Mouse (Mus musculus) left cerebral cortex, postnatal 10 days (tissue): ENCODE measurements around the gene Ccl25. TPM values are rescaled to one million over a fixed set of nuclear protein-coding genes. Genes with fewer than 3 reads are reported as not detected.
"Not testable (repeated sequence)": the region's sequence is repeated elsewhere in the genome, so short reads cannot be mapped to it uniquely, and the experiment has no call there.

Experiments used
- DNase-seq, 2 experiments: peaks; one replicate each; pipeline ENCODE4 v3.0.0; 2021 to 2022; ENCODE audit warnings: low spot score in 2 of 2, mixed read lengths in 1 of 2; ENCODE audit errors: extremely low spot score in 1 of 2
- intact Hi-C: fragments of 180-260 bp; cut with DNase I; formaldehyde crosslinking; loops from one replicate; pipeline ENCODE4 v1.15.1; 2025
- total RNA-seq, 2 experiments: library from RNA; stranded (reverse); gene quantifications; 2 replicates each; pipeline ENCODE4 v1.2.3; 2021

Gene Ccl25
- total RNA-seq, 2 experiments from 2014 or later, result 22.4 to 24.4 TPM

DNA sequence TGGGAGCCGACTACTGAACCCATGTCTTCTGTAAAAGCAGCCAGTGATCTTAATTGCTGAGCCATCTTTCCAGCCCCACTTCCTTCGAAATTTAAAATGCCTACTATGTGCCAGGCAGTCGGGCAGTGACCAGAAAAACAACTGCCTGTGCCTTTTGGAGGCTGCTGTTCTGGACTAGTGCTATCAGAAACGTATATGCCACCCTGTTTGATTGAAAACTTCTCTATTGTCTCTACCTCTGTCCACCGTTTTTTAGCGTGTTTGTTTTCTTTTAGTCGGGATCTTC is 684 bp downstream of the Ccl25 start:
- DNase-seq, result no peak
- intact Hi-C loops, result no loop called here

DNA sequence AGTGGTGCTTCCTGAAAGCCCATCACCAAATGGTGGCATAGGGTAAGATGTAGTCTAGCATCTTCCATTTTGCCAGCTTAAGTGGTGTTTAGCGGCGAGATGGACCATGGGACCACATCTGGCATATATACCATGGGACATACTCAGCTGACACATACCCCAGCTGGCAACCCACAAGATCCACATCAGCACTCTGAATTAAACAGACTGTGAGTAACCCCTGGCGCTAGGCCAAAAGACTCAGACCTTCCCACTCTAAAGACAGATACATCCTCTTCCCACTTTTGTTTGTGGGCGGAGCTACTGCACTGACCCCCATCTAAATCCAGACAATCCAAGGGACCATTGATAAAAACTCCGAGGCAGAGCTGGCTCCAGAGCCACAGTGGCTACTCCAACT is 4.0 kb downstream of the Ccl25 start:
- intact Hi-C loops, result no loop called here
- DNase-seq, result peak in 1 of 2 experiments; percentile 47

DNA sequence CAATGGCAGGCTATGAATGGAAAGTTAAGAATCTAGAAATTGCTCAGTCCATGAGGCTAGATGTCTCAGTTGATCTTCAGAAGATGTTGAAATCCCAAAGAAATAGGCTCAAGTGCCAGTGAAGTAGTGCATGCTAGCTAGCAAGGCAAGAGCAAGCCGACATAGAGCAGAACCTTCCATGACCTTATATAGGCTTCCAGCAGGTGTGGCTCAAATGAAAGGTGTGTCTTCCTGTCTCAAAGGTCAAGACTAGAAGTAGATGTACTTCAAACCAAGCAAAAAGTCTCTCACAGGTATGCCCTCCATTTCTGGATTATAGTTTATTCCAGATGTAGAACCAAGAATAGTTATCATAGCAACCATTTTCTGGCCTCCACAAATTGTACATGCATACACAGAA is 9.0 kb downstream of the Ccl25 start:
- DNase-seq, result no peak
- intact Hi-C loops, result no loop called here

DNA sequence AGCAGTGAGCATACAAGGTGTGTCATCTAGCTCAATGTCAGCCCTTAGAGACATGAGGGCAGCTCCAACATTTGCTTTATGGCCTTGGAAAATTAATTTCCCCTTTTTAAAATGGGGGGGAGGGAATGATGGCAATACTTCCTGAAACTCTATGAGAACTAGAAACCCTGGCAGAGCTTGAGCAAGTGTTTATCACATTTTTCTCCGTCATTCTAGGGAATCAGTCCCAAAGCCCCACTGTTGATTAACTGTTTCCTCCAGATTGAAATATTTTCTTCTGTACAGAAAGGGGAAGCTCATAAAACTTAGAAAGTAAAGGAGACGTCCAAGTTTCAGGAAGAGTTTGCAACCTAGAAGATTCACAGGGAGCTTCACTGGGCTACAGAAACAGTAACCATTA is 10.7 kb downstream of the Ccl25 start:
- intact Hi-C loops, result no loop called here
- no peak for DNase-seq

DNA sequence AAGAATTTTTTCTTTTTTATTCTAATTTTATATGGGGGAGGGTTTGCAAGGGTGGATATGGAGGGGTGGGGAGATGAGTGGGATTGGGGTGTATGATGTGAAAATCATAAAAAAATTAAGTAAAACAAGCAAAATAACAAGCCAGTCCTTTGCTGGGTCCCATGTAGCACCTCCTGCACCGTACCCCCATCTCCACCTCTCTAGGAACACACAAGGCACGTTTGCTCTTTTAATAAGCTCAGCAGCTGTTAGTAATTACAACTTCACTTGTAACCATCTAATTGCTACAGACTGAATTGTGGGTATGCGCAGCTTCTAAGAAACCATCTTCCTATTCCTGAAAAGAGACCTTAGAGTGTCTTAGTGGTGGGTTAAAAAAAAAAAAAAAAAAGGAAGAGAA is 15.2 kb downstream of the Ccl25 start:
- intact Hi-C loops, result no loop called here
- DNase-seq, result no peak

DNA sequence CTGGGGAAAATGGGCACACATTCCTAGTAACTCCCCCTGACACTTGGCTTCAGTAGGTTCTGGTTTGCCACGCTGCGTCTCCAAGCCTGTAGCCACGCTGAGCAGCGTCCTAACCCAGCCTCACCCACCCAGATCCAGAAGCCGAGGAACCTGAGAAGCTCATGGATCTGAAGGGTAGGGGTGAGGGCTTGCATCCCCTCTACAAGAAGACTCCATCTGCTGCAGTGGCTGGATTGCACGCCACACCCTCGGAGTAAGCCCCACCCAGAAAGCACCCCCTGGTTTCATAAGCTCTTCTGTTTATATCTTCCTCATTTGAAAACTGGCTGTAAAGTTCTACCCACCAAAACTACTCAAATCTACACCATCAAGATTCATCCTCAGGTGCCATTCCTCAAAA is 22.7 kb downstream of the Ccl25 start:
- intact Hi-C loops, result no loop called here
- no peak for DNase-seq

DNA sequence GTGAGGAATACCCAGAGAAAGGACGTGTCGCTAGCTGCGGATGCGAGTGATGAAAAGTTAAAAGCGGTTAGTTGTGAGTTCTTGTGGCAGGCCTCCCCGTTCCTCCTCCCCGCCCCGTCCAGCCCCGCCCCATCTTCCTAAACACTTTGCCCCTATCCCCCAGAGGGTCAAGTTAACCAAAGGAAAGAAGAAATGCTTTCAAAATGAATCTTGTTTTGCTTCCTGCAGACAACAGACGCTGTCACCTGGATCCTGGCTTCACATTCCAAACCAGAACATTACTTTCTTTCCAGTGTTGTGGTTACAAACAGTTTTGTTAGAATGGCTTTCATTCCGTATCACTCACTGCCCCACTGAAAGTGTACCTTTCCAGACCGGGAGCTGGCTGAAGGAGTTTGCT is 23.3 kb downstream of the Ccl25 start:
- DNase-seq, result no peak
- intact Hi-C loops, result no loop called here

DNA sequence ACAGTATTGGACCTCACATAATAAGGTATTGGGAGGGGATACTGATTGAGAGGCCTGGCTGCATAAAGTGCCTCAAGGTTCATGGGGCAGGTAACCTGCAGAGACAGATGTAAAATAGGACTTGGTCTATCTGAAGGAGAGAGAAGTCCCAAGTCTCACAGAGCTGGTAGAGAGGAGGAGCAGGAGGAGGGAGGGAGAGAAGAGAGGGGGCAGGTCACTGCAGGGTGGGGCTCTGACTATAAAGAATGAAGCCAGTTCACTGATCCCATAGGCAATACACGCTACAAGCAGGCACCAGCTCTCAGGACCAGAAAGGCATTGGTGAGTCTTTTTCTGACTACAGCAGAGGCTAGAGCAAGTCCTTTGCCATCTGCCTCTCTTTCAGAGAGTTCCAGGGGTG is 24.3 kb downstream of the Ccl25 start:
- DNase-seq, result no peak
- intact Hi-C loops, result no loop called here

DNA sequence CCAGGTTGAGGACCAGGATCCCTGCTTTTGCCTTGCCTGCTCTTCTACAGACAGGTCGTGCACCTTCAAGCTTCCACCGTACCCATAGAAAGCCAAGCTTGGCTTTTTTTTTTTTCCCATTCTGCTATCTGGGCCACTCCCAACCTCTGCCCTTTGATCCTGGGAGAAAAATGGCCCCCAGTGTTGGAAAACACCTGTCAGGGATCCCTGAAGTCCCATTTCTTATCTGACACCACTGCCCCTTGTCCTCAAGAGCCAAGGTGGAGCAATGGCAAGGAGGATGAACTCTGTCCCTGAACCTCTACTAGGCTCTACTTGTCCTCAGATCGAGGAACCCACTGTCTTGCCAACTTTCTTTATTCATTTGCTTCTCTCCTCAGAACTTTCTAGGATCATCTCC is 25.6 kb downstream of the Ccl25 start:
- intact Hi-C loops, result no loop called here
- no peak for DNase-seq

DNA sequence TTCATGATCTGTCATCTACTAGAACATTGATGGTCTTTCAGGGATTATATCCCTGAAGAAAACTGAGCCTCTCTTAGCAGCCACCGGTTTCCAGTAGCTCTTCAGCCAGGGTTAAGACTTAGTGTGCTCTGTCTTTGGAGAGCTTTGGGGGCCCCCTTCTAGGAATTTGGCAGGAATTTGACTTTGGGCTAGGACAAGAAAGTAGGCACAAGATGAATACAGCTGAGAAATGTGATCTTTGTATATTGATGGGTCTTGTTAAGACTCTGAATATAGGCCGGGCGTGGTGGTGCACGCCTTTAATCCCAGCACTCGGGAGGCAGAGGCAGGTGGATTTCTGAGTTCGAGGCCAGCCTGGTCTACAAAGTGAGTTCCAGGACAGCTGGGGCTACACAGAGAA is 27.6 kb downstream of the Ccl25 start:
- DNase-seq, intact Hi-C loops: not testable (repeated sequence)

DNA sequence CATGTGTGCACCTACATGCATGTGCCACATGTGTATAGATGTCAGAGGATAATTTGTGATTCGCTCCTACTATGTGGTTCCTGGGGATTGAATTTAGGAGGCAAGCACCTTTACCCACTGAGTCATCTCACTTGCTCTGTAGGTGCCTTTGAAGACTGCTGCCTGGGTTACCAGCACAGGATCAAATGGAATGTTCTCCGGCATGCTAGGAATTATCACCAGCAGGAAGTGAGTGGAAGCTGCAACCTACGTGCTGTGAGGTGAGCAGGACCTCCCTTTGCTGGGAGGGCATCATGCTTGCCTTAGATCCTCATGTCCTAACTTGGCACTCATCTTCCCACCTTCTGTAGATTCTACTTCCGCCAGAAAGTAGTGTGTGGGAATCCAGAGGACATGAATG is 28.7 kb downstream of the Ccl25 start:
- no peak for DNase-seq
- intact Hi-C loops, result no loop called here

DNA sequence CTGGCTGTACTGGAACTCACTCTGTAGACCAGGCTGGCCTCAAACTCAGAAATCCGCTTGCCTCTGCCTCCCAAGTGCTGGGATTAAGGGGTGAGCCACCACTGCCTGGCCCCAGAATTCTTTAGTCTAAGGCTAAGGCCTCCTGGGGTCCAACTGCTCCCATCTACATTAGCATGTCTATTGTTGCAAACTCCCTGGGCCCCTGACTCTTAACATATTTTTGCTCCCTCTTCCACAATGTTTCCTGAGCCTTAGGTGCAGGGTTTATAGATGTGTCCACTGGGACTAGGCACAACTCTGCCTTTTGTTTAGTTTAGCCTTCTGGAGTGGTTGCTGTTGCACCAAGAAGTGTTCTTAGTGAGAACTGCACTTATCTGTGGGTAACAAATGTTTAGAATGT is 29.5 kb downstream of the Ccl25 start:
- intact Hi-C loops, result no loop called here
- no peak for DNase-seq

DNA sequence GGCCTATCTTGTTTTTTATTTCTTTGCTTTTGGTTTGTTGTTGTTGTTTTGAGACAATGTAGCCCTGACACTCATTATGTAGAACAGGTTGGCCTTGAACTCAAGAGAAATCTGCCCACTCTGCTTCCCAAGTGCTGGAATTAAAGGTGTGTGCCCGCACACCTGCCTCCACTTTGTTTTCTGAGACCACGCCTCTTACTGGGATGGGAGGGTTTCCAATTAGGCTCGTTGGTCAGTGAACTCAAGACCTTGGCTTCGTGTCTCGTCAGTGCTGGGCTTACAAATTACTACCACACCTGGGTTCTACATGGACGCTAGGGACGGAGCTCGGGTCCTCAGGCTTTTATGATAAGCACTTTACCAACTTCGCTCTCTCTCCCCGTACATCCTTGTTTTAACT is 30.4 kb downstream of the Ccl25 start:
- intact Hi-C loops, result no loop called here
- DNase-seq, result no peak

DNA sequence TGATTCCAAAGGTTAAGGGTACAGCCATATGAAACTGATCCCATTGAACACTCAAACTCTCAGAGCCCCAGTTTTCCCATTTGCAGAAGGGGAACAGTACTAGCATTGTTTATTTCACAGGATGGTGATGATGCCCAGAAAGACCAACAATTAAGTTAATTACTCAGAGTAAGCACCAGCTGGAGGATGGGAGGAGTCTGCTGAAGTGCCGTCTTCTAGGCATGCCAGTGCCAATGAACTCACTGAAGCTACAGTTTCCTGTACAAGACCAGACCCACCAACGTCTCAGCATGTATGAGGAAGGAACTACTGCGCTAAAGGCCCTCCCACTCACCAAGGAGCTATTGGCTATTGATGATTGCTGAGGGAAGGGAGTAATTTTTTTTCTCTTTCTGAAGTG is 34.4 kb downstream of the Ccl25 start:
- no peak for DNase-seq
- intact Hi-C loops, result no loop called here

DNA sequence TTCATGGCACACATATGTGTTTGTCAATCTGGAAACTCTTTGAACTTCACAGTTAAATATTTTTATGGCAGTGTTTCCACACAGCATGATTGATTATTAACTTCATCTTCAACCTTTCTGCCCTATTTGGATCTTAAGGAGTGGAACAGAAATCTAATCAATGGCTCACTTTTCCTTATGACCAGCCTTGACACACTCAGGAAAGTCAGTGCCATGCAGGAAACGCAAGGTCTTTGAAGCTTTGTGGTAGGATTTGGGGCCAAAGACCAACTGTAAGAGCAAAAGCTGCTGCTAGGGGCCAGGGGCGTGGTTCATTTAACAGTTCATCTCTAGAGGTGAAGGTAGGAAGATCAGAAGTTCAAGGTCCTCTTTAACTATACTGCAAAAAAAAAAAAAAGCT is 35.9 kb downstream of the Ccl25 start:
- intact Hi-C loops, result no loop called here
- DNase-seq, result no peak

DNA sequence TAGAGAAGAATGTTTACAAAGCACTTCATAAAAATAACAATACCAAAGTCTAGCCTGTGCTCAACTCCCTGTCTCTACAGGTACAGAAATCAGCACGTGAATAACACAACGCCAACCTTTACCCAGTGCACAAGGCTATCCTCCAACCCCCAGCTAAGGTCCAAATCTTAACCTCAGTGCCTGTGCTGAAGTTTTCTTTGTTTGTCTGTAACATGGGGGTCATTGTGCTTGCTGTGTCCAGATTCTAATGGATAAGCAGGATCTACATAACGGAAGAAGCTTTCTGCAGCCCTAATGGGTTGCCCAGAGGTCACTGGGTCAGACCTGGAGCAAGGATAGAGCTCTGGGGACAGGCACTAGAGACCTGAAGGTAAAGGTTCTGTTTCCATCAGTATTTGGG is 41.2 kb downstream of the Ccl25 start:
- intact Hi-C loops, result no loop called here
- no peak for DNase-seq

DNA sequence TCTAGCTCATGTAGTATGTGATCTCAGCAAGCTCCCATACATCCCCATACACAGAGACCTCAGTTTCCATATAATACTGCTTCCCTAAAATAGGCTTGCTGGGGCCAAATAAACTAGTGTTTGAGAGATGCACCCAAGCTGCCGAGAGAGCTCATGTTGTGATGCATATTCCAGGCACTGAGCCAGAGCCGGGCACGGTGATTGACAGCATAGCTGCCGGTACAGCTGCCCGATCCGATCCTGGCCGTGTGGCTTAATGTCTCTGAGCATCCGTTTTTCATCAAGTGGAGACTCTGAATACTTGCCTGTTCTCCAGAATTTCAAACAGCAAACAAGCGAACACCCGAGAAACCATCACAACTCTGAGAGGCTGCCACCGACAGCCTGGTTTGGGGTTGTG is 42.8 kb downstream of the Ccl25 start:
- DNase-seq, result peak; percentile 20 to 68
- intact Hi-C loops, result no loop called here

DNA sequence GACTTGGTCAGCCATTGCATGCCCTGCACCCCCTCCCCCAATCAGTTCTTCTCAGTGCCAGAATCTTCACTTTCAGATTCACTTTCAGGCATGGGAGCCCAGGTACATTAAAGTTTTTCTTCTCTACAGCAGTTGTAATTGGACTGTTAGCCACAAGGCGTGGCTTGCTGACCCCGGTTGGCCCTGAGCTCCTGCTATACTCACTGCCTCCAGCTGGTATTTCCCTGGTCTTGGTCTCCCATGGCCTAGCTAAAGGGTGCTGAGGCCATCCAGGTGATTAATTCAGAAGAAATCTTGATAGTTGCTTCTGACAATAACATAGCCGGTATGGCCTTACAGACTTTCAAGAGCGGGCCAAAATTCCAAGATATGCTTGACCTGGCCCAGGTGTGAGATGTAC is 43.5 kb downstream of the Ccl25 start:
- DNase-seq, result no peak
- intact Hi-C loops, result no loop called here

DNA sequence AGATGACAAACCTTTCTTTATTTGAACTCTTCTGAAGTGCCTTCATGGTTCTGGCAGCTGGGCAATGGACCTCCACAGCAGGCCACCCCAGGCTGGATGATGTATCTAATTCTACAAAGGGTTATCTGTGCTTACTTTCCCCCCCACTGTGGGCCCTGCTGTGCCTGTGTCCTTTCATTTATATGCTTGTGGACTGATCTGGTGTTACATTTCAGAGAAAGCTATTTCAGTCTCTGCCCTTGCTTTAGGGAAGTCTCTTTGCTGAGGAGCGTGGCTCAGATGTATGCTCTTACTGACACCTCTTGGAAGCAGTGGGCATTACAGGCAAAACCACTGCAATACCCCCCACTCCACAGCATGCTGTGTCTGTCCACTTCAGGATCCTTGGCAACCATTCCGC is 45.1 kb downstream of the Ccl25 start:
- intact Hi-C loops, result no loop called here
- DNase-seq, result peak; percentile 34 to 81

DNA sequence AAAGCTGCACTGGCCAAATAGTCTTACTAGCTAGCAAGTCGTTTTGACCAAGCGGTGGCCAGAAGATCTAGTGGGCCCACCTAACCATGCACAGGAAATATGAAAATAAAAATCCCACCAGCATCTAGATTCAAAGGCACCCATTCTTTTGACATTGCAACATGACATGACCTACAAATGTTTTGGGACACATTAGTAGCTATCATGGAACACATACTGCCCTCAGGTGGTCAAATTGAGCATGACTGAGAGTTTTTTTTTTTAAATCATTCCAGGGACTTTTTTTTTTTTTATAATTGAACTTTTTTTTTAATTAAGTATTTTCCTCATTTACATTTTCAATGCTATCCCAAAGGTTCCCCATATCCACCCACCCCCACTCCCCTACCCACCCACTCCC is 47.6 kb downstream of the Ccl25 start:
- no peak for DNase-seq
- intact Hi-C loops, result no loop called here

DNA sequence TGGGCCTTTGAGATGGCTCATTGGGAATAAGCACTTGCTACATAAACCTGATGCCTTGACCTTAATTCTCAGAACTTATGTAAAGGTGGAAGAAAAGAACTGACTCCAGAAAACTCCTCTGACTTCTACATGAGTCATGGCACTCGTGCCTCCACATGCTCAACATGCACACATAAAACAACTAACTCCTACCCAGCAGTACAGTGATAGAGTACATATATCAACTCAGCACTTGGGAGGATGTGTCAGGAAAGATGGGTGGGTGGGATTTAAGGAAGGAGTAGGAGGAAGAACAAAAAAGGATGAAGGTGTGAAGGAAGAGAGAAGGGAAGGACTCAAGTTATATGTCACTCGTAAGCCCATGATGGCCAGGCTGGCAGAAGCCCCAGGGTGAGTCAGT is 76.4 kb downstream of the Ccl25 start:
- intact Hi-C loops, result no loop called here
- DNase-seq, result no peak
